Mouse (Mus musculus): ENCODE results near the gene Slc35f1. TPM values are rescaled to one million over a fixed set of nuclear protein-coding genes. Genes with fewer than 3 reads are reported as not detected.

Slc35f1 gene
- total and polyA plus RNA-seq, 3 experiments: 0.07 to 0.11 TPM; not detected in 1

DNA sequence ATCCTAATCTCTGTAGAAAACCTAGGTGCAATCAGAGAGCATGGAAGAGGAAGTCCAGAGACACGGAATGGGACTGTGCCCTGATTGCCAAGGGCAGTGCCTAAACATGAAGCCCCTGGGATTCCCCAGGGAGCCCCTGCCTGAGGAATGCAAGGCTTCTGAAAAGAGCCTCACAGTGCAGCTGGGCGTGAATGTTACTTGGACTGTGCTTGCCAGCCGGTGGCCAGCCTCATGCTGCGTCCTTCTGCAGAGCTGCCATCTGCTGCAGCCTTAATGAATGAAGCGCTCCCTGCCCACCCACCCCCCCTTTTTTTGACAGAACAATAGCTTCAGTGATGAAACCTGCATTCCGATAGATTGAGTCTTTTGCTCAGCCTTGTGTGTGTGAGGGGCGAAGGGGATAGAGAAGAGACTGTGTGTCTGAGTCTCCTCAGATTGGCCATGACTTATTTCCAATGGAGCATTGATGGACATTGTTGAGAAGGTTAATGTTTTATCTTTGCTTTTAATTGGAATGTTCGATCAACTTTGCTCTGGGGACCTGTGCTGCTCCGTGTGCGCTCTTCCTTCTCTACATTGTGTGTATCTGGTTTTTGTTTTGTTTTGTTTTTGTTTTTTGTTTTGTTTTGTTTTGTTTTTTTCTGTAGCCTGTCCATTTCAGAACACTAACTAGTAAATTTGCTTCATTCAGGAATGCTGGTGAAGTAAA, 52.5 kb downstream of the Slc35f1 start:
- H3K27me3 ChIP-seq (replicated peaks): no peaks in the 10 kb centered on the region
- dilution Hi-C loops (cut with MboI; ENCODE audit: extremely low pct_ligation_motif_present, extremely low pct_unique_long_range_greater_than_20kb, low sequenced_read_pairs): no loop called here
- H3K4me1 ChIP-seq (ENCODE audit: control insufficient read depth in 1 of 2, insufficient read depth in 2 of 2): no peaks in the 10 kb centered on the region
- H3K36me3 ChIP-seq (replicated peaks in 1 of 2; ENCODE audit: control insufficient read depth in 1 of 2, insufficient read depth in 1 of 2, low read length in 1 of 2): no peaks in the 10 kb centered on the region
- H3K9me3 ChIP-seq (replicated peaks; ENCODE audit: low read length): no peaks in the 10 kb centered on the region
- H3K27ac ChIP-seq (ENCODE audit: insufficient read depth, low read depth): no peak overlapping the region
- H3K9ac ChIP-seq (ENCODE audit: insufficient read depth, low read depth): no peak overlapping the region
- in situ Hi-C loops (cut with MboI; ENCODE audit: low pct_ligation_motif_present, low pct_unique_long_range_greater_than_20kb, low sequenced_read_pairs): no loop called here
- H3K79me2 ChIP-seq (replicated peaks; ENCODE audit: control insufficient read depth, extremely low read depth, insufficient read depth, poor library complexity, severe bottlenecking): no peaks in the 10 kb centered on the region
- no peak overlapping the region for H3K4me3 ChIP-seq (replicated peaks in 1 of 3; ENCODE audit: low read depth in 2 of 3, low read length in 2 of 3, poor library complexity in 1 of 3)
- DNase-seq (ENCODE audit: extremely low read depth): no peak
- H3K4me2 ChIP-seq (ENCODE audit: insufficient read depth, low read depth, poor library complexity, severe bottlenecking): no peak overlapping the region
- TF ChIP-seq MEF2A (IDR thresholded peaks at IDR 0.05; ENCODE audit: borderline replicate concordance, low read depth, low read length): no peak
- TF ChIP-seq EP300 (IDR thresholded peaks at IDR 0.05; ENCODE audit: low read length): no peak
- no peak for TF ChIP-seq E2F4 (IDR thresholded peaks at IDR 0.05; ENCODE audit: insufficient replicate concordance, low read depth, low read length)
- no peak for TF ChIP-seq ZC3H11A (IDR thresholded peaks at IDR 0.05; ENCODE audit: low read depth, low read length)
- TF ChIP-seq MYC (IDR thresholded peaks at IDR 0.05; ENCODE audit: low read depth, low read length): no peak
- TF ChIP-seq MAFK (IDR thresholded peaks at IDR 0.05; ENCODE audit: insufficient replicate concordance, low read length): no peak
- TF ChIP-seq JUND (conservative IDR thresholded peaks at IDR 0.05; ENCODE audit: low read depth, low read length): no peak
- no peak for TF ChIP-seq USF2 (conservative IDR thresholded peaks at IDR 0.05; ENCODE audit: low read depth, low read length)
- no peak for TF ChIP-seq POLR2AphosphoS2 (IDR thresholded peaks at IDR 0.05; ENCODE audit: low read depth, low read length)

DNA sequence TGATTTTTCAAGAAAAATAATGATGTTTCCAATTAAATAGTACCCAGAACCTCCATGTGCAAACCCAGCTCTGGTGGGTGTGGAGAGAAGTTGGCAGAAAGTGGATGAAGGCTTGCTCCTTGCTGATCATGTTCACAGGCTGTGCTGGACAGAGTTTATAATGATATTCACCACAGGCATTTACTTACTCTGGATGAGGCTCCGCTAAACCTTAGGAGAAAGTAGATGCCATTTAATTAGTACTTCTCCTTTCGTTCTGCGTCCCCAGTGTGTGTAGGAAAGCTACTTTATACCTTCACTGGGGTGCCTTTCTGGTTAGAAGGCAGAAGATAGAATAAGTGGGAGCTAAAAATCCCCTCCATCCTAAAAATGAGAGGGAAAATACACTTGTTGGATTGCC, 53.5 kb downstream of the Slc35f1 start:
- H3K4me2 ChIP-seq (ENCODE audit: insufficient read depth, low read depth, poor library complexity, severe bottlenecking): no peak overlapping the region

DNA sequence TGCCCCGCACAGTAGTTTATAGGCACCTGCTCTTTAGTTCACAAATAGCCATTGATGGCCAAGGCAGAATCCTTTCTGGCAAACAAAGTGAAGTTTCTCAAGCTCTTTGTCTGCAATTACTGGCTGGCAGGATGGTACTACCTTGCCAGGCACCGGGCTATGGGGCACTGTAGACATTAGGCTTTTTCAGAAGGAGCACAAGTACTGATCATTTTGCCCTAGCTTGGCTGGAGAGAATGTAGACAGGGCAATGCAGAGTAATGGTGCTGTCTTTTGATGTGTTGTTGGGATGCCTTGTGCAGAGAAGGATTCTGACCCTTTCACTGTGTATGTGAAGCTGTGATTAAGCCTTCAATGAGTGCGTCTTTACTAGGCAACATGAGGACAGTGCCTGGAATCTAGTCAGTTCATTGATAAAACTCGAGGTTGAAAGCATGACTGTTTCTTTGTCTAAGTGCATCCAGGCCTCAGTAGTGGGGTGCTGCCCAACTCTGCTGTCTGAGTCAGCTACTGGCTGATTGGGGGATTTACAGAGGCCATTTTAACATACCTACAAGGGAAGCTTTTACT, 57.8 kb downstream of the Slc35f1 start:
- H3K79me2 ChIP-seq (replicated peaks; ENCODE audit: control insufficient read depth, extremely low read depth, insufficient read depth, poor library complexity, severe bottlenecking): no peaks in the 10 kb centered on the region
- H3K4me1 ChIP-seq (ENCODE audit: control insufficient read depth in 1 of 2, insufficient read depth in 2 of 2): no peaks in the 10 kb centered on the region
- TF ChIP-seq NRF1 (IDR thresholded peaks at IDR 0.05; ENCODE audit: low read depth, low read length) (no peak), EP300 (IDR thresholded peaks at IDR 0.05; ENCODE audit: low read length) (no peak), ETS1 (conservative IDR thresholded peaks at IDR 0.05; ENCODE audit: low read depth, low read length) (no peak), CHD2 (IDR thresholded peaks at IDR 0.05; ENCODE audit: low read length) (no peak), USF1 (IDR thresholded peaks at IDR 0.05; ENCODE audit: low read depth, low read length) (no peak), CTCF (conservative IDR thresholded peaks at IDR 0.05 in 1 of 2, IDR thresholded peaks at IDR 0.05 in 1 of 2; ENCODE audit: low read depth in 2 of 2, low read length in 2 of 2) (no peak), IRF4 (IDR thresholded peaks at IDR 0.05; ENCODE audit: low read depth, low read length) (no peak), ZKSCAN1 (IDR thresholded peaks at IDR 0.05; ENCODE audit: borderline replicate concordance, low read depth, low read length) (no peak), POLR2A (IDR thresholded peaks at IDR 0.05; ENCODE audit: low read depth, low read length) (no peak), MAZ (IDR thresholded peaks at IDR 0.05; ENCODE audit: low read depth, low read length) (no peak), RAD21 (IDR thresholded peaks at IDR 0.05; ENCODE audit: low read depth, low read length) (no peak), JUND (conservative IDR thresholded peaks at IDR 0.05; ENCODE audit: low read depth, low read length) (no peak), USF2 (conservative IDR thresholded peaks at IDR 0.05; ENCODE audit: low read depth, low read length) (no peak), TBP (conservative IDR thresholded peaks at IDR 0.05; ENCODE audit: low read depth, low read length) (no peak), MAFK (IDR thresholded peaks at IDR 0.05; ENCODE audit: insufficient replicate concordance, low read length) (no peak), SMC3 (IDR thresholded peaks at IDR 0.05; ENCODE audit: low read depth, low read length) (no peak), MYC (IDR thresholded peaks at IDR 0.05; ENCODE audit: low read depth, low read length) (no peak)
- no peak overlapping the region for H3K27ac ChIP-seq (ENCODE audit: insufficient read depth, low read depth)
- in situ Hi-C loops (cut with MboI; ENCODE audit: low pct_ligation_motif_present, low pct_unique_long_range_greater_than_20kb, low sequenced_read_pairs) (no loop called here), dilution Hi-C loops (cut with MboI; ENCODE audit: extremely low pct_ligation_motif_present, extremely low pct_unique_long_range_greater_than_20kb, low sequenced_read_pairs) (no loop called here)
- no peak overlapping the region for H3K4me2 ChIP-seq (ENCODE audit: insufficient read depth, low read depth, poor library complexity, severe bottlenecking)
- no peaks in the 10 kb centered on the region for H3K9me3 ChIP-seq (replicated peaks; ENCODE audit: low read length)
- no peak for DNase-seq (ENCODE audit: extremely low read depth)
- H3K36me3 ChIP-seq (replicated peaks in 1 of 2; ENCODE audit: control insufficient read depth in 1 of 2, insufficient read depth in 1 of 2, low read length in 1 of 2): no peaks in the 10 kb centered on the region
- H3K27me3 ChIP-seq (replicated peaks): no peaks in the 10 kb centered on the region
- no peak overlapping the region for H3K9ac ChIP-seq (ENCODE audit: insufficient read depth, low read depth)
- H3K4me3 ChIP-seq (replicated peaks in 1 of 3; ENCODE audit: low read depth in 2 of 3, low read length in 2 of 3, poor library complexity in 1 of 3): no peak overlapping the region

More for the DNA sequence above, 53.5 kb downstream of the Slc35f1 start:
- H3K4me3 ChIP-seq (replicated peaks in 1 of 3; ENCODE audit: low read depth in 2 of 3, low read length in 2 of 3, poor library complexity in 1 of 3): no peak overlapping the region
- no peaks in the 10 kb centered on the region for H3K4me1 ChIP-seq (ENCODE audit: control insufficient read depth in 1 of 2, insufficient read depth in 2 of 2)
- TF ChIP-seq MAX (IDR thresholded peaks at IDR 0.05; ENCODE audit: low read length): no peak
- TF ChIP-seq E2F4 (IDR thresholded peaks at IDR 0.05; ENCODE audit: insufficient replicate concordance, low read depth, low read length): no peak
- no peak overlapping the region for H3K27ac ChIP-seq (ENCODE audit: insufficient read depth, low read depth)
- dilution Hi-C loops (cut with MboI; ENCODE audit: extremely low pct_ligation_motif_present, extremely low pct_unique_long_range_greater_than_20kb, low sequenced_read_pairs) (no loop called here), in situ Hi-C loops (cut with MboI; ENCODE audit: low pct_ligation_motif_present, low pct_unique_long_range_greater_than_20kb, low sequenced_read_pairs) (no loop called here)
- no peak overlapping the region for H3K9ac ChIP-seq (ENCODE audit: insufficient read depth, low read depth)
- H3K36me3 ChIP-seq (replicated peaks in 1 of 2; ENCODE audit: control insufficient read depth in 1 of 2, insufficient read depth in 1 of 2, low read length in 1 of 2): no peaks in the 10 kb centered on the region
- DNase-seq (ENCODE audit: extremely low read depth): no peak
- no peaks in the 10 kb centered on the region for H3K9me3 ChIP-seq (replicated peaks; ENCODE audit: low read length)
- H3K79me2 ChIP-seq (replicated peaks; ENCODE audit: control insufficient read depth, extremely low read depth, insufficient read depth, poor library complexity, severe bottlenecking): no peaks in the 10 kb centered on the region
- no peaks in the 10 kb centered on the region for H3K27me3 ChIP-seq (replicated peaks)

Data from CH12.LX (cell line).